ENCODE assay signal across 8 mouse cellular contexts in genomic region chr12:70348026-70348425, GRCm38 (mm10). TPM values are rescaled to one million over a fixed set of nuclear protein-coding genes. Genes with fewer than 3 reads are reported as not detected.
DNase-seq lines count a peak whose midpoint lies in the region; ATAC-seq and TF ChIP-seq lines count a peak whose summit lies in the region.

No protein-coding gene starts in this region.

- ATAC-seq in heart, embryonic 13.5 days (ENCODE audit: extremely low read depth, insufficient number of reproducible peaks, low FRiP score, low TSS enrichment), result no peak
- ATAC-seq in hindbrain, embryonic 12.5 days (ENCODE audit: low FRiP score), result no peak
- ATAC-seq in midbrain, embryonic 11.5 days (ENCODE audit: low FRiP score), result no peak

- in situ Hi-C loops in ES-E14 (cut with MboI; ENCODE audit: low sequenced_read_pairs in 2 of 2, unreplicated experiment in 2 of 2), result no loop called here

- no peak overlapping the region for H3K27ac ChIP-seq in heart, embryonic 13.5 days (replicated peaks)
- no peak overlapping the region for H3K27ac ChIP-seq in ES-E14 (ENCODE audit: insufficient read depth, low read depth, low read length, poor library complexity, severe bottlenecking)
- peak overlapping the region; percentile 96 for H3K27ac ChIP-seq in hindbrain, embryonic 12.5 days
- H3K27ac ChIP-seq in midbrain, embryonic 11.5 days (ENCODE audit: low read depth, low read length), result peak overlapping the region; percentile 90

- peaks cover 22% of the 10 kb centered on the region for H3K4me1 ChIP-seq in heart, embryonic 13.5 days
- H3K4me1 ChIP-seq in ES-E14 (ENCODE audit: control insufficient read depth in 2 of 2, insufficient read depth in 2 of 2, low read length in 2 of 2, poor library complexity in 1 of 2), result peaks cover 0 to 2% of the 10 kb centered on the region in 2 experiments; a peak in 1 of 4 replicates
- H3K4me1 ChIP-seq in hindbrain, embryonic 12.5 days, result peaks cover 16% of the 10 kb centered on the region
- peaks cover 17% of the 10 kb centered on the region for H3K4me1 ChIP-seq in midbrain, embryonic 11.5 days (ENCODE audit: control insufficient read depth, insufficient read depth, low read length)

- H3K27me3 ChIP-seq in heart, embryonic 13.5 days (replicated peaks), result peaks cover 58% of the 10 kb centered on the region
- H3K27me3 ChIP-seq in hindbrain, embryonic 12.5 days, result peaks cover 10% of the 10 kb centered on the region
- H3K27me3 ChIP-seq in midbrain, embryonic 11.5 days (ENCODE audit: control insufficient read depth, insufficient read depth, low read length), result no peaks in the 10 kb centered on the region; the same call in 1 of the 2 replicates

- peak overlapping the region; percentile 98 for H3K4me2 ChIP-seq in heart, embryonic 13.5 days
- H3K4me2 ChIP-seq in hindbrain, embryonic 12.5 days (replicated peaks), result peak overlapping the region; percentile 88
- H3K4me2 ChIP-seq in midbrain, embryonic 11.5 days, result peak overlapping the region; percentile 98

- H3K36me3 ChIP-seq in heart, embryonic 13.5 days, result no peaks in the 10 kb centered on the region
- no peaks in the 10 kb centered on the region for H3K36me3 ChIP-seq in ES-E14 (ENCODE audit: control insufficient read depth, insufficient read depth, low read length, poor library complexity, severe bottlenecking)
- H3K36me3 ChIP-seq in hindbrain, embryonic 12.5 days, result no peaks in the 10 kb centered on the region
- no peaks in the 10 kb centered on the region for H3K36me3 ChIP-seq in midbrain, embryonic 11.5 days (ENCODE audit: control insufficient read depth, insufficient read depth, low read length)

- peak overlapping the region; percentile 80 for H3K9ac ChIP-seq in heart, embryonic 13.5 days
- 0 out of 2 replicates have a peak overlapping the region, but pooled peaks have one; percentile 78 for H3K9ac ChIP-seq in ES-E14 (ENCODE audit: insufficient read depth, low read depth, low read length, poor library complexity, severe bottlenecking)
- peak overlapping the region; percentile 76 for H3K9ac ChIP-seq in hindbrain, embryonic 12.5 days
- H3K9ac ChIP-seq in midbrain, embryonic 11.5 days (ENCODE audit: low read length), result peak overlapping the region; percentile 86

- H3K9me3 ChIP-seq in heart, embryonic 13.5 days, result no peaks in the 10 kb centered on the region
- H3K9me3 ChIP-seq in ES-E14 (ENCODE audit: control insufficient read depth, insufficient read depth, low read depth, low read length), result no peaks in the 10 kb centered on the region
- no peaks in the 10 kb centered on the region for H3K9me3 ChIP-seq in hindbrain, embryonic 12.5 days (replicated peaks)
- no peaks in the 10 kb centered on the region for H3K9me3 ChIP-seq in midbrain, embryonic 11.5 days (ENCODE audit: control insufficient read depth, low read length)

- peak overlapping the region; percentile 69 for H3K4me3 ChIP-seq in heart, embryonic 13.5 days
- peak overlapping the region; percentile 85 to 90 for H3K4me3 ChIP-seq in ES-E14 (ENCODE audit: insufficient read depth in 1 of 2, low read depth in 1 of 2, low read length in 2 of 2, poor library complexity in 1 of 2, severe bottlenecking in 1 of 2)
- H3K4me3 ChIP-seq in hindbrain, embryonic 12.5 days, result peak overlapping the region; percentile 65
- peak overlapping the region; percentile 72 for H3K4me3 ChIP-seq in midbrain, embryonic 11.5 days (ENCODE audit: low read depth, low read length)

- intact Hi-C loops in heart, postnatal 14 days (cut with DNase I), result no loop called here

- 9% methylated on average over 8 of the region's 8 CpGs for WGBS in heart, embryonic 13.5 days
- WGBS in hindbrain, embryonic 12.5 days, result 13% methylated on average over 8 of the region's 8 CpGs
- WGBS in midbrain, embryonic 11.5 days, result 15% methylated on average over 8 of the region's 8 CpGs

- no peak for DNase-seq in heart, postnatal 14 days
- DNase-seq in ES-E14 (ENCODE audit: low read depth, low spot score), result no peak
- DNase-seq in midbrain, embryonic 11.5 days (ENCODE audit: low spot score, missing footprints), result no peak
- DNase-seq in MN1 (ENCODE audit: low spot score), result no peak
- DNase-seq in ovary, adult 18-20 months (ENCODE audit: low spot score), result no peak
- DNase-seq in left cerebral cortex, adult 9 months (ENCODE audit: low spot score in 2 of 2), result no peak

TF ChIP-seq in ES-E14, 5 proteins besides CTCF, POLR2A, EP300 and RAD21:
- TF ChIP-seq MAFK (IDR thresholded peaks at IDR 0.05; ENCODE audit: insufficient read depth, low read depth, low read length), result no peak
- TF ChIP-seq HCFC1 (IDR thresholded peaks at IDR 0.05; ENCODE audit: borderline replicate concordance, insufficient read depth, low read length), result no peak
- TF ChIP-seq CHD2 (IDR thresholded peaks at IDR 0.05; ENCODE audit: low read depth, low read length), result no peak
- TF ChIP-seq ZNF384 (IDR thresholded peaks at IDR 0.05; ENCODE audit: low read depth, low read length), result no peak
- no peak for TF ChIP-seq ZC3H11A (IDR thresholded peaks at IDR 0.05; ENCODE audit: borderline replicate concordance, low read depth, low read length)
TF ChIP-seq in ES-E14: peak in this region for 0.

RNA-seq across cellular contexts. Expression of gene Trim9, which starts 0.6 kb away (rescaled TPM):
- 0.32 and 0.57 TPM in 2 replicates for polyA plus RNA-seq in heart, embryonic 13.5 days (2015; fragmentation: Nextera tagmentation; extraction: Ambion mirVana)
- under 1 TPM; 0.38 to 0.39 TPM for total RNA-seq in heart, postnatal 14 days (2021)
- 0.04 and 0.11 TPM in 2 replicates for total RNA-seq in ES-E14 (2012; rRNA removed)
- 25.6 and 27.8 TPM in 2 replicates for polyA plus RNA-seq in hindbrain, embryonic 12.5 days (2016; fragmentation: Nextera tagmentation; extraction: Ambion mirVana)
- polyA plus RNA-seq in midbrain, embryonic 11.5 days (2014; fragmentation: Nextera tagmentation; extraction: Ambion mirVana), result 26.8 and 28.4 TPM in 2 replicates

Comparison
In these comparisons a context has a peak if more than half of its experiments do, and no peak if none do; other contexts are left out.
1. H3K27ac ChIP-seq: peak in hindbrain, embryonic 12.5 days (single experiment) and midbrain, embryonic 11.5 days (single experiment); none in heart, embryonic 13.5 days (single experiment) and ES-E14 (single experiment).
2. RNA of gene Trim9, which starts 0.6 kb away (polyA plus RNA-seq): 26.8 to 28.4 TPM in midbrain, embryonic 11.5 days and 25.6 to 27.8 TPM in hindbrain, embryonic 12.5 days; 0.32 to 0.57 TPM in heart, embryonic 13.5 days; every median in the first group is over 10 times any median in the second.
3. Peak in every context shown above with its lines, with median percentiles within 50 percentile points of each other: H3K4me2 ChIP-seq, H3K4me3 ChIP-seq and H3K9ac ChIP-seq.